Mouse (Mus musculus): Measurements from ENCODE around the gene 2210407C18Rik.

- no peak for TF ChIP-seq CTCF (IDR thresholded peaks at IDR 0.05; ENCODE audit: extremely low read depth, insufficient read depth, insufficient read length, insufficient replicate concordance)
- TF ChIP-seq POLR2A (IDR thresholded peaks at IDR 0.05; ENCODE audit: low read depth, low read length): no peak
Measured at GRCm38 (mm10) chr11:58602800-58603560, 12.9 kb downstream of the 2210407C18Rik start.
